Mouse (Mus musculus): ENCODE measurements around the gene Hook1.
"Not testable (repeated sequence)": the region's sequence is repeated elsewhere in the genome, so short reads cannot be mapped to it uniquely, and the experiment has no call there.

GRCm38 (mm10) chr4:95982221-95982620, 15.2 kb downstream of the Hook1 start:
- not testable (repeated sequence) for TF ChIP-seq CTCF (IDR thresholded peaks at IDR 0.05; ENCODE audit: low read depth); EP300 (optimal IDR thresholded peaks at IDR 0.05)
